Mouse (Mus musculus) natural killer cell, adult 2 months (primary cell): ENCODE measurements around the gene Zfp358.

Experiments used
- DNase-seq, 2 experiments: peaks; one replicate each; pipeline ENCODE4 v3.0.0; 2022; ENCODE audit warnings: low spot score in 2 of 2

Zfp358 gene

DNA sequence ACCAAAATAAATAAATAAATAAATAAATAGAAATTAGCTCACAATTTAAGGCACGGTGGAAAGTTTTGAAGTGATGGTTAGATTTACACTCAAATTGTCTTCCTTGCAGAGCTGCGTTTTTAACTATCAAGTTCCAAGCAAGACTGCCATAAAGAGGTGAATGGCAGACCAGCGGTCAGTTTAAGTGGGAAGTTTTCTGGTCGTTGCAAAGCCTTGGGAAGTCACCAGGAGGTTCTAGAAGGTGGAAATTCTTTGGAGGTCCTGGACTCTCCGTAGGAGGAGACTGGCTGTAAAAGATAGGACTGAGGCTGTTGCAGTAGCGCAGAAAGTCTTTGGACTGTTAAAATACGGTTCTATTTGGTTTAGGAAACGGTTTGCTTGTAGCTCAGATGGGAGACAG, 6.8 kb downstream of the Zfp358 start:
- no peak for DNase-seq

DNA sequence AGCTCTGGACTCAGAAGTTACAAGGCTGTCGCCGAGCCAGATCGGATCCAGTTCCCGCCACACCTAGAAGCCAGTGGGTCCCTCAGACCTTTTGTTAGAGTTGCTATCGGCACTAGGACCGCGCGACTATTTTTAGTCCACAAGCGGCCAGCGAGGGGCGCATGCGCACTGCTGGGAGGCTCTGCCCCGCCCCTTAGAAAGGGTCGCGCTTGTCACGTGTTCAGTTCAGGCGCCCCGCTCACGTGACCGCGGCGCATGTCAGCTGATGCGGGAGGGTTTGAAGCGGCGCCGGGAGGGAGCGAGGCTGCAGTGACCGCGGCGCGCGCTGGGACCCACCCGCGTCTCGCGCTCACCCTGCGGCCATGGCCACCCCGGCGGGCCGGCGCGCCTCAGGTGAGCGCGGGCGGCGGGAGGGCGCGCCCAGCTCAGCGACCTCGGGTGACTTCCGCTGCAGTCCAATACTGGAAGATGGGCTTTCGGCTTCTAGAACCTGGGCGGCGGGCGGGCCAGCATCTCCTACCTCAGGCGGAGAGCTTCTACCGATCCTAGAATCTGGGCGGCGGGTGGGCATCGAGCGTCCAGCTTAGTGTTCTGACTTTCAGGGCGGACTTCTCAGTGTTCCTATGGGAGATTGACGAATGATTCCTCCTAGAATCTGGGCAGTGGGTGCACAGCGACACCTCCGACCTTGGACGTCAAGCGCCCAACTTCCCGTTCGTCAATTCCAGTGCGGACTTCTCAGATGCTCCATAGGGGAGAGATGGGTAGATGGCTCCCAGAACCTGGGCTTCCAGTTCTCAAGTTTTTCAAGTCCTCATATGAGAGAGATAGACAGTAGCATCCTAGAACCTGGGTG, 7.5 kb downstream of the Zfp358 start, which contains the start of gene Mcoln1:
Gene Mcoln1 (plus strand): TSS at position 223 of the 856 bp plus-strand sequence.
- DNase-seq = peak; percentile 96 to 97

DNA sequence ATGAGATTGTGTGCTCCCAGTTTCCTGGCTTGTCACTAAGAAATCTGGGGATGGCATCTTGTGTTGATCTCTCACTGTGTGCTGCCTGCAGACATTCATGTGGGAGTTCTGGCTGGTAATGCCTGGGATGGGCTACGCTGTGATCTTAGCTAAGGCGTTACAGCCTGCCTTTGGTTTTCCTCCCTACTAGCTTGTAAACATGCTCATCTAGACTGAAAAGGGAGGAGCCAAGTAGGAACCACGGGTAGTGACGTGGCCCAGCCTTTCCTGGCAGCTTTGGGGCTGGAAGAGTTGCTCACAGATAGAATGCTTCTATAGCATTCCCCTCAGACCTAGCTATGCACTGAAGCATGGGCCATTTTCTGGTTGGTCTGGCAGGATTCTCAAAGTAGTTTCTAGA, 9.3 kb downstream of the Zfp358 start:
- no peak for DNase-seq

DNA sequence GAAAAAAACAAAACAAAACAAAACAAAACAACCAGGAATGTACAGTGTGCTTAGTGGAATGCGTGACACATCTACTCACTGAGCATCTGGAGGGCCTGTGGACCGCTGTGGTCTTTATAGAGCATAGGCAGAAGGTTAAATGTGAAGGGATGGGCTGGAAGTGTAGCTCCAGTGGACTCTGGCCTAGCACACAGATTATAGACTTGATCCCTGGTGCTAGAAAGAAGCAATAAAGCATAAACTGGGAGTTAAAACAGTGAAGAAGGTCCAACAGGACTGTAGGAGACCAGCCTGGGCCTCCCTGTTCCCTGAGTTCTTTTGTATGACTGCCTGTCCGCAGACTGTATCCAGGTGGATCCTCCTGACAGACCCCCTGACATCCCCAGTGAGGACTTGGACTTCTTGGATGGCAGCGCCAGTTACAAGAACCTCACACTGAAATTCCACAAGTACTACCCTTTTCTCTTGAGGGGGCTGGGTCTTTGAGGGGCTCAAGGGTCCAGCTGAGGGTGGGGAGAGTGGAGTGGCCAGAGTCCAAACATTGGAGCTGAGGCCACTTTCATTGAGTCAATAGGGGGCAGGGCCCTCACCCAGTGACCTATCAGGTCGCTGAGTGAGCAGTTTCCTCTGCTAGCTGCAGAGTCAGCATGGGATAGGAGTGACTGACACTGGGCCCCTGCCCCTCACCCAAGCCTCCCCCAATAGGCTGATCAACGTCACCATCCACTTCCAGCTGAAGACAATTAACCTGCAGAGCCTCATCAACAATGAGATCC, 15.2 kb downstream of the Zfp358 start:
- DNase-seq = no peak

DNA sequence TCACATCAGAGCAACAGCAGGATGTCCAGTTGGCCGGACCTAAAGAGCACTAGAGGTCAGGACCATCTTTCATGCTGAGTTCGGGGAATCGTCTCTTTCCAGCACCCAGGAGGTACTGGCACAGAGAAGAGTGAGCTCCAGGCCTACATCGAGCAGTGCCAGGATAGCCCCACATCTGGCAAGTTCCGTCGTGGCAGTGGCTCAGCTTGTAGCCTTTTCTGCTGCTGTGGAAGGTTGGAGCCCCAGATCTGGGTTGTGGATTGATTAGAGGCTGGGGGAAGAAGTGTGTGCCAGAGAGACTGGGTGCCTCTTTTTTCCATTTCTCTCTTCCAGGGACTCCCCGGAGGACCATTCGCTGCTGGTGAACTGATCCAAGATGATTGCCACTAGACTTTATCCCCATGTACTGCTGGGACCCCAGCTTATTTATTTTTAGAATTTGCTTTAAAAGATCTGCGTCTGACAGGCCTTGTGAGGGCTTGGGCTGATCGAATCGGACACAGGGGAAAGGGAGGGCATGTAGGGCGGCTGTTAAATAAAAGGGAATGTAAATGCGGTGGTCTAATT, 21.8 kb downstream of the Zfp358 start:
- no peak for DNase-seq

DNA sequence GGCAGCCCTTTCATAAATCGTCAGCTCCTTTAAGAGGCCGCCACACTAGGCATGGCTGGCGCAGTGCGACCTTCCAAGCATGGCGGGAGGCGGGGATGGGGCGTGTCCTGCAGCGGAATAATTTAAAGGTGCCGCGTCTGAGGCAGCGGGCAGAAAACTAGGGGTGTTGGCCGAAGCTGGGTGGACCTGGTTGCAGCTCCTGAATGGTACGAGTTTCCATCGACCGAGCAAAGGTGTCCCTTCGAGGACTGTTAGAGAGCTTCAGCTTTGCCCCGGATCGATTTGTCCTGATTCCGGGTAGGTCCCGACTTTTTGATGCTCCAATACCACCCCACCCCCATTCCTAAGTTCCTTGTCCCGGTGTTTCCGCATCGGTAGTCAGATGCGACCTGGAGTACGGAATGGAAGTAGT, 22.3 kb downstream of the Zfp358 start, which contains the start of gene Pnpla6:
Gene Pnpla6 (plus strand): TSS at position 125 of the 412 bp plus-strand sequence.
- peak; percentile 67 to 75 for DNase-seq

DNA sequence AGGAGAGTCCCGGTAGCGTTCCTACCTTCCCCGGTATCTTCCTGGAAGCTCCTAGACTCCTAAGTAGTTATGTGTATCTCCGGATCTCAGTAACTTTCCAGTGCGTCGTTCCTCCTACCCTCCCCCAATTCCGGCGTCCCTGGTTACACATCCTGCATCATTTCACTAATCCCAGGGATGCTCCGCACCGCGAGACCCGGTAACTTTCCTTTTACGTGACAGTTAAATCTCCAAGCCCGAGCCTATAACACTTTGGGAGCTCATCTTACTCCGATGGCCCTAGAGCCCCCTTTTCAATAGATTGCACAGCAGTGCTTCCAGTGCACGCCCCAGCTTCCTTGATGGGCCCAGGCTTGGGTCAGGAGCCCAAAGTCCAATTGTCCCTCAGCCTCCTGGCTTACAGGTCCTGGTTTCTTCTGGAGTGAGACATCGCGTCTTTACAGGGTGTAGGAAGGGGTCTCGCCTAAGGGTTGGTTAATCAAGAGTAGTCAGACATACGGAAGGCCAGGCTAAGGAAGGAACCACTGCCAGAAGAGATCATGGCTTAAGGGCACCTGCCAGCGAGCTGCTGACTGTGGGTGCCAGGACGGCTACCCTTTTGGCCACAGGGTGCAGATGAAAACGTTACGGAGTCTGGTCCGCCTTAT, 23.0 kb downstream of the Zfp358 start:
- no peak for DNase-seq

DNA sequence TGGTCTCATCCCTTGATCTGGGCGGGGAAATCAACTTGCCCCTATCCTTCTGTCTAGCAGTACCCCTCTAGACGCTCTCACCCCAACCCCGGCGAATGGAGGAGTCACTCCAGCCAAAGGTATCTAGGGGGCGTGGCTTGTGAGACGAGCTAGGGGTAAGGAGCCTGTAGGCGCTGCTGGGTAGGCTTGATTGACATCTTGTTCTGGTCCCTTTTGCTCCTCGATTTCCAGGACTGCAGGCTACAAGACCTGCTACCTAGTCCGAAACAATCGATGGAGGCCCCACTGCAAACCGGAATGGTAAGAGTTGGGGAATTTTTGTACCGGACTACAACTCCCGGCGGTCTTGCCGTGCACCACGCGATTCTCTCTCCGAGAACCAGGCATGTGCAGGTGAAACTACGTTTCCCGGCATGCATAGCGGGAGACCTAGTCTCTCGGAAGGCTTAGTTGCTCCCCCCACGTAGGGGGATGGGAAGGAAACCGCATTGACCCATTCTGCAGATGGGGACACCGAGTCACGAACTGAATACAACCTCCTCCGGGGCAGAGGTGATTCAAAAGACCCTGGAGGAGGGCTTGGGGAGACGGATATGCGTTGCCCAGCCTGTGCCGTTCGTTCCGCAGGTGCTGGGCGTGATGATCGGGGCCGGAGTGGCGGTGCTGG, 23.6 kb downstream of the Zfp358 start:
- peak; percentile 82 to 87 for DNase-seq

DNA sequence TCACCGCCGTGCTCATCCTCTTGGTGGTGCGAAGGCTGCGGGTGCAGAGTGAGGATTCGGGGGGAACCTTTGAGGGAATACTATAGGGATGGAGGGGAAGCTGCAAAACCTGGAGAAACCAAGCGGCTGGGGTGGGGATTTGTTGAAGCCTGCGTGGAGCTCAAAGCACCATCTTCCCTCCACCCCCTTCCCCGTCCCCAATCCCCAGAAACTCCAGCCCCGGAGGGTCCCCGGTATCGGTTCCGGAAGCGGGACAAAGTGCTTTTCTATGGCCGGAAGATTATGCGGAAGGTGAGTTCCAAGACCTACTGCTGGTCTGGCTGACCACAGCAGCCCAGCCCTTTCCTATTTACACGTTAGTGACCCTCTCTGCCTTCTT, 24.2 kb downstream of the Zfp358 start:
- no peak for DNase-seq

DNA sequence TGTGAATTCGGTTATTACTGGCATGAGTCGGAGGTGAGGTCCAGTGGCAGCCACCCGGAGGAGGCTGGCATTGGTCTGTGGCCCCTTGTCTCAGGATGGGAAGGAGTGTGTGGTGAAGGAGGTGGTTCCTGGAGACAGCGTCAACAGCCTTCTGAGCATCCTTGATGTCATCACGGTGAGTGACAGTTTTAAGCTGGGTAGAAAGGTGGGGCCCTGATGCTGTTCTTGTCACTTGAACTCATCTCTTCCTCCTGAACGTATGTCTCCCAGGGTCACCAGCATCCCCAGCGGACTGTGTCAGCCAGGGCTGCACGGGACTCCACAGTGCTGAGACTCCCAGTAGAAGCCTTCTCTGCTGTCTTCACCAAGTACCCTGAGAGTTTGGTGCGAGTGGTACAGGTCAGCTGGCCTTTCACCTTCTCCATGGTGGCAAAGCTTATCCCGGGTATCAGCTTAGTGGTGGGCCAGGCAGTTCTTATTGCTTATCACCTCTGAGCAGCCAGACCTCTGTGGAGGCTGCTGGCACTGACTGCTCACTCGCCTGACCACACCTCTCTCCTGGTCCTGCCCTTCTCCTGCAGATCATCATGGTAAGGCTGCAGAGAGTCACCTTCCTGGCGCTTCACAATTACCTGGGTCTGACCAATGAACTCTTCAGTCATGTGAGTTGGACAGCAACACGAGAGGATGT, 29.2 kb downstream of the Zfp358 start:
- DNase-seq = no peak

DNA sequence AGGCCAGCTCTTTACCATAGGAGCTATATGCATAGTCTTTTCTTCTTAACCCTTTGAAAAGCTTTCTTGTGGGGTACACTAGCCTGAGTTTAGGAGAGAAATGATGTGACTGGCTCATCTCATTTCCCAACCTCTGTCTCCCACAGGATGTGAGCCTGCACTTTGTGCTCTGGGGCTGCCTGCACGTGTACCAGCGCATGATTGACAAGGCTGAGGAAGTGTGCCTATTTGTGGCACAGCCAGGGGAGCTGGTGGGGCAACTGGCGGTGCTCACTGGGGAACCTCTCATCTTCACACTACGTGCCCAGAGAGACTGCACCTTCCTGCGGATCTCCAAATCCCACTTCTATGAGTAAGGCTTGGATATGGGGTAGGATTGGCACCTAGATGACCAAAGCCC, 37.9 kb downstream of the Zfp358 start:
- no peak for DNase-seq

DNA sequence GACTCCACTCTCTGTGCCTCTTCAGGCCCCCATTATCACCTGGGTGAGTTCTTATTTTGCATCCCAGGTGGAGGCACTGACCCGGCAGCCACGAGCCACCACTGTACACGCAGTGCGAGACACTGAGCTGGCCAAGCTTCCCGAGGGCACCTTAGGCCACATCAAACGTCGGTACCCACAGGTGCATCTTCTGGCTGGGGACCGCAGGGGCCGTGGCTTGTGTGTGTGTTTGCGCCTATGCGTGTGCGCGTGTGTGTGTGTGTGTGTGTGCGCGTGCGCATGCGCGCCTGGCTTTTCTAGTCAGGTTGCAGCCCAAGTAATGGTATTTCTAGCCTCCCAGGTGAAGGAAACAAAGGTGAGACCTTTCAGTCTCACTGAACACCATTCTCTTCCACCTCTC, 39.0 kb downstream of the Zfp358 start:
- no peak for DNase-seq

DNA sequence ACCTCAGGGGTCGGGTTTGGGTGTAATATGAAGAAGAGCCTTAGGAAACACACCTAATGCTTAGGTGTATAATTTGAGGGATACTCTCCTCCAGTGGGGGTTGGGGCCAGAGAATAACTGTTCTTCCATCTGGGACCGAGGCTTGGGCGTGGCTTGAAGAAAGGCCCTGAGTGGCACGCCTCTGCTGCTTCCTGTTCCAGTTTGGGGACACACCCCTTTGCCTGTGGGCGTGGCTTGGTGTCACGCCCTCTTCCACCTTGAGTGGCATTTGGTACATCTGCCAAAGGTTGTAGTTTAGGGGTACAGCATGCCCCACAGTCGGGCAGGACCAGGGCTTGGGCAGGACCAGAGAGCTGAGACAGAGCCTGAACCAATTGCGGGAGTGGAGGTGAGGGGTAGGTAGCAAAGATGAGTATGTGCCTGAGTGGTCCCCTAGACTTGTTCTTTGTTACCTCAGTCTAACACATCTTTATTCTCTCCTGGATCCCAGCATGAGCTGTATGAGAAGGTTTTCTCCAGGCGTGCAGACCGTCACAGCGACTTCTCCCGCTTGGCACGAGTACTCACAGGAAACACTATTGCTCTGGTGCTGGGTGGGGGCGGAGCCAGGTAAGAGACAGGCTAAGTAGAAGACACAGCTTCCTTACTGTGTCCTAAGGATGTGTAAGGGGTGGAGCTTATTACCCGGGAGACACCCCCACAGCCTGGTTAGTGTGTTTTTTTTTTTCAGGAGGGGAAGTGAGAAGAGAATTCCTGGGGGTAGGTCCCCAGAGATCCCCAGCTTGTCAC, 43.3 kb downstream of the Zfp358 start:
- no peak for DNase-seq

DNA sequence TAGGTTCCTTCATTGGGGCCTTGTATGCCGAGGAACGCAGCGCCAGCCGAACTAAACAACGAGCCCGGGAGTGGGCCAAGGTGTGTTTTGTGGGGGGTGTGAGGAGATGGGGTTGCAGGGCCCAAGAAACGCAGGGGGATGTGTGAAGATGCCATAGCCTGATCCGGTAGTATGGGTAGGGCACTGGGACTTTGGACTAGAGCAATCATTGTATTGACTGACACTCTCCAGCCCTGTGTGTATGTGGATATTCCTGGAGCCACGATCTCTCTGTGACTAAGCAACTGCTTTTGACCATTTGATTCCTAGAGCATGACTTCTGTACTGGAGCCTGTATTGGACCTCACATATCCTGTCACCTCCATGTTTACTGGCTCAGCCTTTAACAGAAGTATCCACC, 44.0 kb downstream of the Zfp358 start:
- no peak for DNase-seq

DNA sequence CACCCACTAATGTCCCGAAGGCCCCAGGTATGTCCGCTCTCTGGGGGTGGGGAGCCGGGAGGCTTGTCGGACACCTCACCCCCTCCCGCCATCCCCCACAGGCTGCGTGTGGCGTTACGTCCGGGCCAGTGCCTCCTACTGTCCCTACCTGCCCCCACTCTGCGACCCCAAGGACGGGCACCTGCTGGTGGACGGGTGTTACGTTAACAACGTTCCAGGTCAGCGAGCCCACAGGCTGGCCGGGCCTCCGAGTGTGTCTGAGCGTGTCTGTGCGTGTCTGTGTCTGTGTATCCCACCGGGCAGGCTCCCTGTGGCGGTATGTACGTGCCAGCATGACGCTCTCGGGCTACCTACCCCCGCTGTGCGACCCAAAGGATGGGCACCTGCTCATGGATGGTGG, 44.7 kb downstream of the Zfp358 start:
- no peak for DNase-seq

DNA sequence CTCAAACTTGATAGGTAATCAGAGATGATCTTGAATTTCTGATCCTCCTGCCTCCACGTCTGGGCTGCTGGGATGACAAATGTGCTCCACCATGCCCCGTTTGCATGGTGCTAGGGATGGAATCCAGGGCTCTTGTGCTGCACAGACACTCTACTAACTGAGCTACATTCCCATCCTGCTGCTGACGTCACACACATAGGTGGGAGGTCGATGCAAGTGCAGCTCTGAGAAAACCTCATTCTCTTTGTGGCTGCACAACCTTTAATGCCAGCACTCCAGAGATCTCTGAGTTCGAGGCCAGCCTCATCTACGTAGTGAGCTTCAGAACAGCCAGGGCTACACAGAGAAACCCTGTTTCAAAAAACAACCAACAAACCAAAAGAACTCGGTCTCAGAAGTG, 46.2 kb downstream of the Zfp358 start:
- no peak for DNase-seq

DNA sequence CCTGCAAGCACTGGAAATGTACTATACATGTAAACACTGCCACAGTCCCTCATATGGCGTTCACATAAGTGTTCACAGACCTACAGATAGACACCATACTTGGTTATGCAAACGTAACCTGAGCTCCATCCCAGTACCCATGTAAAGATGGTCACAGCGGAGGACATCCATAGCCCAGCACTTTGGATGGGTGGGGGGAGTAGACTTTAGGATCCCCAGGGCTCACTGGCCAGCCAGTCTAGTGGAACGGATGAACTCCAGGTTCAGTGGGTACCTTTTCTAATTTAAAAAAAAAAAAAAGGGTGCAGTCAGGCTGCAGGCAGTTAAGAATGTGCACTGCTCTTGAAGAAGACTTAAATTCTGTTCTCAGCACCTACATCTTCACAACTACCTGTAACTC, 47.1 kb downstream of the Zfp358 start:
- DNase-seq = no peak

DNA sequence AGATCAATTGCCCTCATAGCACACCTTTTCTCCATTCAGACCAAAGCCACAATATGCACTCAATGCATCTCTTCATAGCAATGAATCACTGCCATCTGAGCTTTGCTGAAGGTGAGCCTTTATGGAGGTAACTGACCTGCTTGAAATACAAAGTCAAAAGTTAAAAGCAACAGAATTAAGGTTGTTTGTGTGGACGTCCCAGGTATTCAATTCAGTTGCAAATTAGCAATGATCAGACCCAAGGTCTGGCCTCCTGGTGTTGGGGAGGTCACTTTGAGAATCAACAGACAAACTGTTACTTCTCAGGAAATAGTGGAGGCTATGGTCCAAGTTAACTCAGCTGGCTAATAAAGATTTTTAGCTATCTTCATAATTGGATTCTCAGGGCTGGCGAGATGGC, 53.6 kb downstream of the Zfp358 start:
- DNase-seq = no peak
